Mouse (Mus musculus) small intestine, adult 2 months (tissue): ENCODE results near the gene Gm20388.

ENCODE experiments used
- CTCF ChIP-seq: fragments of 200-500 bp; IDR thresholded peaks from 2 replicates; pipeline ENCODE4 v1.5.1; 2012; ENCODE audit warnings: low read depth, mild to moderate bottlenecking, control low read depth, inconsistent platforms, low read length, moderate library complexity, mixed read lengths; ENCODE audit not compliant: insufficient replicate concordance, insufficient read length; ENCODE audit errors: extremely low read depth
- POLR2A ChIP-seq: fragments of 200-500 bp; IDR thresholded peaks from 2 replicates; pipeline ENCODE4 v1.6.1; 2012; ENCODE audit warnings: low read depth, mild to moderate bottlenecking, control low read depth, inconsistent platforms, low read length, moderate library complexity

- no peak for TF ChIP-seq CTCF
- no peak for TF ChIP-seq POLR2A
Measured at GRCm38 (mm10) chr8:121258126-121258792, 1347.6 kb downstream of the Gm20388 start.
